Mouse (Mus musculus) G1E (cell line): ENCODE data around the gene Taf12.

Experiments used
- CTCF ChIP-seq: IDR thresholded peaks from 2 replicates; pipeline ENCODE4 v1.5.1; 2012; ENCODE audit warnings: low read depth, low read length, inconsistent platforms, mixed read lengths
- GATA1 ChIP-seq: IDR thresholded peaks from 2 replicates; pipeline ENCODE4 v1.6.1; 2012; ENCODE audit warnings: borderline replicate concordance, low read length, inconsistent platforms, mixed read lengths
- TAL1 ChIP-seq: conservative IDR thresholded peaks from 2 replicates; pipeline ENCODE4 v1.6.1; 2012; ENCODE audit warnings: low read depth, low read length, inconsistent platforms, mixed read lengths

DNA sequence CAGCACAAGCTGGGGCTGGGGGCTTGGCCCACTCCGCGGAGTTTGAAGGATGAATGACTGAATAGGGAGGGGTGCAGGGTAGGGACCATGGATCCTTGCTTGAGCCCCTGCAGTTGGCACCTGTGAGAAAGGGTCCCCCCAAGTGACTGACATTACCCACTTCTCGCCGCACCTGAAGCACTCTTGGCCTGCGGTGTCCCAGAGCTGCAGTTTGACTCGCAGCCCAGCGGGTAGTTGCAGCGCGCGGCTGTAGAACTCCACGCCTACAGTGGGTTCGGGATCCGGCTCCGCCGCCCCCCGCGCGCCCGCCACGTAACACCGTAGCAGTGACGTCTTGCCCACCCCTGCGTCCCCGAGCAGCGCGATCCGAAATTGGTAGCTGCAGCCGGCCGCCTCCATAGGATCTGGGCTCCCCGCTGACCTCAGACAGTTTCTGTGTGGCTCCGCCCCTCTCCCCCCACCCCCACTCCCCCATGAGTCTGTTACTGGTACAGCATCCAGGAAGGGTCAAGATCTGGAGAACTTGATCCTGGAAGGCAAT is 28.8 kb downstream of the Taf12 start, which contains the start of gene Rab42:
- no peak for TF ChIP-seq CTCF
- TF ChIP-seq TAL1, result no peak
- TF ChIP-seq GATA1, result no peak
